Mouse (Mus musculus) left cerebral cortex, adult 2 months (tissue): ENCODE results near the gene Cemip. TPM values are rescaled to one million over a fixed set of nuclear protein-coding genes. Genes with fewer than 3 reads are reported as not detected.
A peak's percentile ranks its signal among the peaks of the same experiment; 100 is the strongest.

ENCODE experiments used
- DNase-seq, 2 experiments: peaks; one replicate each; pipeline ENCODE4 v3.0.0; 2021 to 2022; ENCODE audit warnings: low spot score in 2 of 2, mixed read lengths in 1 of 2; ENCODE audit errors: extremely low spot score in 1 of 2
- H3K27ac ChIP-seq: fragments of 200-600 bp; 2 replicates; pipeline ENCODE4 v1.8.1; 2022
- H3K4me3 ChIP-seq: fragments of 200-600 bp; 2 replicates; pipeline ENCODE4 v1.8.1; 2022
- CTCF ChIP-seq: fragments of 200-600 bp; IDR thresholded peaks from 2 replicates; pipeline ENCODE4 v1.8.1; 2022; ENCODE audit warnings: antibody characterized with exemption, mild to moderate bottlenecking, moderate library complexity
- intact Hi-C: fragments of 180-260 bp; cut with DNase I; formaldehyde crosslinking; loops from one replicate; pipeline ENCODE4 v1.15.1; 2025
- total RNA-seq, 2 experiments: library from RNA; stranded (reverse); gene quantifications; 2 replicates each; pipeline ENCODE4 v1.2.3; 2021

The Cemip gene
- total RNA-seq, 2 experiments from 2014 or later = 16.3 to 16.9 TPM

DNA sequence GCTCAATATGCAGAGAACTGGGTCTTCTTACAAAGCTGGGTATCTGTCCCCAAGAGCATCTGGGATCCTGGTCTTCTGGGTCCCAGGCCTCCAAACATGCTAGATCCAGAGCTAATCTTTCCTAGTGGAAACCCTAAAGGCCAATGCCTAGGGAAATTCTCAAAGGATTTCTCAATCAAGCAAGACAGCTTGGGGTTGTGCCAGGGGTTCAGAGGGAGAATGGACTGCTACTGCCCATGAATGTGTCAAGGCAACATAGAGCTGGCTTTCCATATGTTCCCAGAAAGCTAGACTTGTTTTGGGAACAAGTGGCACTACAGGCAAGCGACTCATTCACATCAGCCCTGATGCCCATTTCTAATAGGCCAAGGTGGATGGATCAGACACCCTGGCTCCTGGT, 107.9 kb downstream of the Cemip start:
- intact Hi-C loops = no loop called here
- Histone ChIP-seq H3K27ac (no peak overlapping the region), H3K4me3 (no peak overlapping the region)
- no peak for DNase-seq
- no peak for TF ChIP-seq CTCF

DNA sequence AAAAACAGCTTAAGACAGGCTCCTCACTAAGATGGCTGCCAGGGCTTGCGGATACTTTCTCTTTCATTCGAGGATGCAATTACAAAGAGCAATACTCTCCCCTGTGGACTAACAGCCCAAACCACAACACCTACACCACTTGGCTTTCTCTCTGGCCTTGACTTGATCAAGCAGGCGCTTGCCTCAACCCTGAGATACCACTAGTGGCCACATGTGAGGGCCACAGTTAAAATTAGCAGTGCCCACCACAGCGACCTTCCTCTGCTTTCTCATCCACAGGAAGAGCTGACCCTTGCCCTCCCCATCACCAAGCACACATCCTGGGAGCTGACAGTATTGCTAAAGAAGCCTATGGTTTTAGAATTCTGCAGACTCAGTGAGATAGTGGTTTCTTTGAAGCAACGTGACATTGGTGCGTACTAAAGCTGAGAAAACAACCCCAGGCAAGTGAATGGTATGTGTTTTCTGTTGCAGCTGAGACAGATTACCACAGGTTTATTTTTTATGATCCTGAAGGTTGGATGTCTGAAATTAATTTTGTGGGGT, 109.8 kb downstream of the Cemip start:
- no peak overlapping the region for H3K4me3 ChIP-seq
- no peak for TF ChIP-seq CTCF
- intact Hi-C loops = no loop called here
- DNase-seq = no peak
- no peak overlapping the region for H3K27ac ChIP-seq

DNA sequence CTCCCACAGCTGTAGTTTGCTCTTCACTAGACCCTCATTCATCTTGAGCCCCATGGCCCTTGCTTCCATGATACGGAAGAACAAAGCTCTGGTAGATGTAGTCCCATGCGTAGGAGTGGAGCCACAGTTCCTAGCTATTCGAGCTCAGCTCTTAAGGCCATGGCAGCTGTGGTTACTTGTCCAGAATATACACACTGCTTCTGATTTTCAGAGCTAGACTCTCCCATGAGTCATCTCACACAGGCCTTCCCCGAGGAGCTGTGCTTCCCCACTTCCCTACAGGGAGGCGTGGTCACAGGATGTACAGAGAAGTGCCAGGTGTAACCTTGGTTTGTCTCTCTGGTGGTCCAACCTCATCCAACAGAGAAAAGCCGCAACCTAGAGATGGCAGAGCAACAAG, 111.0 kb downstream of the Cemip start:
- DNase-seq = no peak
- no peak overlapping the region for H3K27ac ChIP-seq
- intact Hi-C loops = no loop called here
- no peak for TF ChIP-seq CTCF
- H3K4me3 ChIP-seq = no peak overlapping the region

DNA sequence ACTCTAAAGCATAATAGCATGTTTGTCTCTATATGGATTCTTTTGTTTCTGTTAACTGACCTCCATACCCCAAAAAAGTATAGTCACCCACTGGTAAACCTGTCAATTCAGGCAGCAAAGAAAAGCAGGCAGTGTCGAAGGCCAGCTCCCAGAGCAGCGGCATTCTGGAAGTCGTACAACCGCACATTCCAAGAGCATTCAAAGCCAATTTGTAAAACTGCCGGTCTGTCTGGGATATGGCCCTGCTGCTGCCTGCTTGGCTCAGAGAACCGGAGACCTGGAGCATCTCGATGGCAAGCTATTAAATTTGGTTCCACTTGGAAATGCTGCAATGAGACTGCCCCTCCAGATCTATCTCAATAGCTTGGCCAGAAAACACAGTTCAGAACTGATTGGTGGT, 113.8 kb downstream of the Cemip start:
- intact Hi-C loops = no loop called here
- Histone ChIP-seq H3K27ac (no peak overlapping the region), H3K4me3 (no peak overlapping the region)
- no peak for DNase-seq
- no peak for TF ChIP-seq CTCF

- TF ChIP-seq CTCF = no peak
- no peak overlapping the region for H3K27ac ChIP-seq
- DNase-seq = no peak
- H3K4me3 ChIP-seq = no peak overlapping the region
- intact Hi-C loops = no loop called here
Observed at GRCm38 (mm10) chr7:83966047-83966818, 120.1 kb downstream of the Cemip start.

DNA sequence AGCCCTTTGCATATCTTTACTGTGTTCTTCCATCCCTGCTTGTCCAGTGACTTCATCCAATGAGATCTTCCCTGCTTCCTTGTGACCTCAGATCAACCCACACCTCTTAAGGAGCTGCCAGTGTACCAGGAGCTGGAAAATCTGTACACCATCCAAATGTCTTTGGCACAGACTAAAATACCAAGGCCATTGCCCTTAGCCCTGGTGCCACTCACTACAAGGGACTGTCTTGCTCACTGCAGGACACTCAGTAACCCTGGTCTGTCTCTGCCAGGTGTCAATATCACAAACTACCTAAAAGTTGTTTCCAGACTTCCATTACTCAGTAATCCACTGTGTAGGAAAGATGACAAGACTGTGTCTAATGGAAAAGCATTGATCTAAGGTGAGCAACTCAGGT, 121.1 kb downstream of the Cemip start:
- DNase-seq = no peak
- TF ChIP-seq CTCF = no peak
- intact Hi-C loops = no loop called here
- H3K4me3 ChIP-seq = no peak overlapping the region
- H3K27ac ChIP-seq = no peak overlapping the region

GRCm38 (mm10) chr7:83952511-83952910, 133.8 kb downstream of the Cemip start:
- intact Hi-C loops = no loop called here
- H3K27ac ChIP-seq = no peak overlapping the region
- no peak for TF ChIP-seq CTCF
- DNase-seq = no peak
- H3K4me3 ChIP-seq = no peak overlapping the region

- no peak for DNase-seq
- no peak overlapping the region for H3K4me3 ChIP-seq
- H3K27ac ChIP-seq = no peak overlapping the region
- intact Hi-C loops = no loop called here
- no peak for TF ChIP-seq CTCF
Observed at GRCm38 (mm10) chr7:83951327-83951726, 135.0 kb downstream of the Cemip start.

GRCm38 (mm10) chr7:83949662-83950061, 136.6 kb downstream of the Cemip start:
- TF ChIP-seq CTCF = no peak
- no peak overlapping the region for H3K27ac ChIP-seq
- no peak overlapping the region for H3K4me3 ChIP-seq
- no peak for DNase-seq
- intact Hi-C loops = no loop called here

DNA sequence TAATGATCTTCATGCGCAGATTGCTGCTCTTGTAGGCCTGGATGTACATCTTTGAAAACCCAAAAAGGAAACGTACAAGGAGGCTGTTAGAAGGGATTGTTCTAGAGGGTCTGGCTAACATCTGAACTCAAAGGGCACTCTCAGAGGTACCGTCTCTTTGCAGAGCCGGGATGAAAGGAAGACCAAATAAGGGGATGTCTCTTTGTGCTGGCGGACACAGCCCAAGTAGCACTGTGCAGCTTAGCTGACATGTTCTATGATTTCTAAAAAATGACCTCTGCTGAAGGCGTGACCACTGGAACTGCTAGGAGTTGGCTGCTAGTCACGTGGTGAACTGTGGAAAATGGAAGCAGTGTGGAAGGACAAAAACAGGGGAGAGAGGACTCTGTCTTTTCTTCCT, 137.6 kb downstream of the Cemip start:
- intact Hi-C loops = no loop called here
- no peak for TF ChIP-seq CTCF
- no peak for DNase-seq
- no peak overlapping the region for H3K27ac ChIP-seq
- H3K4me3 ChIP-seq = no peak overlapping the region

- intact Hi-C loops = no loop called here
- TF ChIP-seq CTCF = no peak
- no peak overlapping the region for H3K27ac ChIP-seq
- no peak overlapping the region for H3K4me3 ChIP-seq
- peak; percentile 12 to 64 for DNase-seq
Observed at GRCm38 (mm10) chr7:83941701-83942101, 144.6 kb downstream of the Cemip start.

GRCm38 (mm10) chr7:83940136-83940535, 146.2 kb downstream of the Cemip start:
- intact Hi-C loops = no loop called here
- TF ChIP-seq CTCF = no peak
- Histone ChIP-seq H3K4me3 (no peak overlapping the region), H3K27ac (no peak overlapping the region)
- DNase-seq = no peak
